Mouse (Mus musculus) lung, adult 2 months (tissue): ENCODE measurements at regions not wholly inside any gene's neighbourhood (a gene's known extent, or its start where the extent isn't known, plus 50 kb on each side); places are given as distances from the start of the nearest gene placed in this dataset.

Experiments used
- CTCF ChIP-seq: fragments of 200-500 bp; IDR thresholded peaks from 2 replicates; pipeline ENCODE4 v1.5.1; 2011; ENCODE audit warnings: mild to moderate bottlenecking, low read length, control low read depth; ENCODE audit not compliant: insufficient read depth
- POLR2A ChIP-seq: fragments of 200-500 bp; IDR thresholded peaks from 2 replicates; pipeline ENCODE4 v1.6.1; 2011; ENCODE audit warnings: low read depth, mild to moderate bottlenecking, control low read depth, low read length, borderline replicate concordance; ENCODE audit errors: extremely low read depth

DNA sequence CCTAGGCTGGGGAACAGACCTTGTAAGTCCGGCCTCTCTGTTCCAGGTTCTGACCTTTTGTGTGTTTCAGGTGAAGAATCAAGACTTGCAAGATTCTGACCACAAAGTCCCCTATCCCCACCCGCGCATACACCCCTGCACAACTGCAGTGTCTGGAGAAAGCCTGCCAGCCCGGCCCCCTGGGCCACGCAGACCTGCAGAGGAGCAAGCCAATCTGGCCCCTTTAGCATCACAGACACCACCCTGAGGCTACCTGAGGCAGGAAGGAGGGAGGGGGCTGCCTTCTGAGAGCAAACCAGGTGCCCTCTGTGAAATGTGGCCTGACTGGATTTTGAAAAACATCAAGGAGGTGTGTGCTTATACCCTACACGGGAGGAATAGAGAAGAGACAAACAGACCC, 213.8 kb upstream of the Spdye4c start:
- TF ChIP-seq CTCF = no peak
- TF ChIP-seq POLR2A = no peak
